Mouse (Mus musculus): Measurements from ENCODE around the gene Ager. TPM values are rescaled to one million over a fixed set of nuclear protein-coding genes. Genes with fewer than 3 reads are reported as not detected.

The Ager gene
- polyA plus RNA-seq, 1 experiment from 2014 or later: 1.0 TPM

DNA sequence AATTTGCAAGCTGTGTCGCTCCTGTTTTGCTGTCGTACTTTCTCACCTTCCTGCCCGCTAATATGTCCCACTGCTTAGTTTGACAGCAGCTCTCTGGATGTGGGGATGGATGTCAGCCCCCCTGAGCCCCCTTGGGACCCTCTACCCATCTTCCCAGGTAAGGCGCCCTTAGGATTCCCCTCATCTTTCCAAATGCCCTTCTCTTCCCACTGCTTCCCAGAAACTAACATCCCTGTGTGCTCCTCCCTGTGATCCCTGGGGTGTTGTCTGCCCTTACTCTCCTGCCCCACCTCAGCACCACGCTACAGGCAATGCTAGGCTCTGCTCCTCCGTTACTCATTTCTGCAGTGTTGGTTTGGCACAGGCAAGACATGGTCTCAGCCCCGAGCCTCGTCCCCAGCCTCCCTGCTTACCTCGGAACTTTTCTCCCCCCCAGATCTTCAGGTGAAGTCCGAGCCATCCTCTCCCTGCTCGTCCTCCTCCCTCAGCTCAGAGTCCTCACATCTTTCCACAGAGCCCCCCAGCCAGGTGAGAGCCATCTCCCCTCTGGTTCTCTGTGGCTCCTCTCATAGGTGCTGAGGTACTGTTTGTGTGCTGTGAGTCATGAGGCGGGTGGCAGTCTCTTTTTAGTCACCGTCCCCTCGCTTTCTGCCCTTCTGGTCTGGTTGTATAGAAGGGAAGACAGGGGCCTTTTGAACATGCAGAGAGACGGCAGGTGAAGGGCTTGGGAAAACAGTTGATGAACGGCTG, 50.7 kb downstream of the Ager start:
- Histone ChIP-seq H3K4me2 (peak overlapping the region; percentile 89), H3K9ac (replicated peaks) (0 out of 2 replicates have a peak overlapping the region, but pooled peaks have one; percentile 85), H3K27ac (replicated peaks) (no peak overlapping the region), H3K4me3 (replicated peaks) (peak overlapping the region; percentile 76), H3K9me3 (replicated peaks) (no peaks in the 10 kb centered on the region), H3K36me3 (peaks cover 45% of the 10 kb centered on the region), H3K27me3 (replicated peaks) (no peaks in the 10 kb centered on the region), H3K4me1 (peaks cover 39% of the 10 kb centered on the region)
- 90% methylated on average over 16 of the region's 16 CpGs for WGBS
- ATAC-seq (ENCODE audit: low FRiP score): no peak

DNA sequence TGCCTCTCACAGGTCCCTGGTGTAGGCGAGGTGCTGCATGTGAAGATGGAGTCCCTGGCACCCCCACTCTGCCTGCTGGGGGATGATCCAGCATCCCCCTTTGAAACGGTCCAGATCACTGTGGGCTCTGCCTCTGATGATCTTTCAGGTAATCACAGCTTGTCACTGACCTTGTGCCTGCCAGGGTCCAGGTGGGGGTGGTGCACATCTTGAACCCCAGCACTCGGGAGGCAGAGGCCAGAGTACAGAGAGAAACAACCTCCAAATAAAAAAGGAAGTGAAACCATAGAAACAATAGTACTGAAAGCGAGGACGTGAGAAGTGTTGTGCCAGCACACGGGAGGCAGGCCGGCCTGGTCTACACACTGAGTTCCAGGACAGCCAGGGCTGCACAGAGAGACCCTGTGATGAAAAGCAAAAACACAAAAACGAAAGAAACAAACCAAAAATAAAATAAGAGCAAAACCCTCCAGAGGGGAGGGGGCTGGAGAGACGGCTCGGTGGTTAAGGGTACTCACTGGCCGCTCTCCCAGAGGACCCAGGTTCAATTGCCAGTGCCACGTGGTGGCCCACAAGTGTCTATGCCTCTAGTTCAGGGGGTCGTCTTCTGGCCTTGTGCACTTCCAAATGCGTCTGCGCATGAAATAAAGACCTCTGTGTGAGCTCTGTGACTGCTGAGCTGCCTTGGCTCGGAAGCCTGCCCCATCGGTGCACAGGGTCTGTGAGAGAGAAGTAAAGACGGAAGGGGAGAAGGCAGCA, 51.6 kb downstream of the Ager start:
- Histone ChIP-seq H3K4me3 (replicated peaks) (no peak overlapping the region), H3K9me3 (replicated peaks) (no peaks in the 10 kb centered on the region), H3K4me1 (peaks cover 38% of the 10 kb centered on the region), H3K9ac (replicated peaks) (no peak overlapping the region), H3K4me2 (no peak overlapping the region), H3K27ac (replicated peaks) (no peak overlapping the region), H3K27me3 (replicated peaks) (no peaks in the 10 kb centered on the region), H3K36me3 (peaks cover 53% of the 10 kb centered on the region)
- no peak for ATAC-seq (ENCODE audit: low FRiP score)
- 91% methylated on average over 18 of the region's 18 CpGs for WGBS

Other genes with a start within 250 kb of the Ager start
- gene Btnl2, start 243.0 kb upstream of the Ager start, polyA plus RNA-seq (2015; fragmentation: Nextera tagmentation; extraction: Ambion mirVana): not detected in 2 replicates
- not detected in 2 replicates for gene Btnl1, start 220.7 kb upstream of the Ager start, polyA plus RNA-seq (2015; fragmentation: Nextera tagmentation; extraction: Ambion mirVana)
- gene BC051142, start 199.0 kb upstream of the Ager start, polyA plus RNA-seq (2015; fragmentation: Nextera tagmentation; extraction: Ambion mirVana): 5.1 and 5.5 TPM in 2 replicates
- gene Btnl4, start 120.5 kb upstream of the Ager start, polyA plus RNA-seq (2015; fragmentation: Nextera tagmentation; extraction: Ambion mirVana): 0.74 TPM in 1 of 2 replicates, not detected in the other
- gene Btnl6, start 80.5 kb upstream of the Ager start, polyA plus RNA-seq (2015; fragmentation: Nextera tagmentation; extraction: Ambion mirVana): not detected in 2 replicates
- gene Notch4, start 33.6 kb upstream of the Ager start, polyA plus RNA-seq (2015; fragmentation: Nextera tagmentation; extraction: Ambion mirVana): 8.0 and 8.5 TPM in 2 replicates
- gene Gpsm3, start 8.1 kb upstream of the Ager start, polyA plus RNA-seq (2015; fragmentation: Nextera tagmentation; extraction: Ambion mirVana): 3.8 and 14.5 TPM in 2 replicates
- 8.2 and 10.3 TPM in 2 replicates for gene Pbx2, start 6.6 kb upstream of the Ager start, polyA plus RNA-seq (2015; fragmentation: Nextera tagmentation; extraction: Ambion mirVana)
- gene Rnf5, start 5.8 kb downstream of the Ager start, polyA plus RNA-seq (2015; fragmentation: Nextera tagmentation; extraction: Ambion mirVana): 256 and 280 TPM in 2 replicates
- 109 and 133 TPM in 2 replicates for gene Agpat1, start 6.4 kb downstream of the Ager start, polyA plus RNA-seq (2015; fragmentation: Nextera tagmentation; extraction: Ambion mirVana)
- 12.3 and 14.9 TPM in 2 replicates for gene Egfl8, start 18.1 kb downstream of the Ager start, polyA plus RNA-seq (2015; fragmentation: Nextera tagmentation; extraction: Ambion mirVana)
- gene Ppt2, start 30.6 kb downstream of the Ager start, polyA plus RNA-seq (2015; fragmentation: Nextera tagmentation; extraction: Ambion mirVana): 20.1 and 21.3 TPM in 2 replicates
- 6.3 and 7.3 TPM in 2 replicates for gene Prrt1, start 31.7 kb downstream of the Ager start, polyA plus RNA-seq (2015; fragmentation: Nextera tagmentation; extraction: Ambion mirVana)
- 14.9 and 15.8 TPM in 2 replicates for gene Fkbpl, start 46.9 kb downstream of the Ager start, polyA plus RNA-seq (2015; fragmentation: Nextera tagmentation; extraction: Ambion mirVana)
- 109 and 112 TPM in 2 replicates for gene Atf6b, start 49.3 kb downstream of the Ager start, polyA plus RNA-seq (2015; fragmentation: Nextera tagmentation; extraction: Ambion mirVana)
- 0.50 and 0.64 TPM in 2 replicates for gene Tnxb, start 72.7 kb downstream of the Ager start, polyA plus RNA-seq (2015; fragmentation: Nextera tagmentation; extraction: Ambion mirVana)
- 0.14 and 0.27 TPM in 2 replicates for gene C4b, start 146.0 kb downstream of the Ager start, polyA plus RNA-seq (2015; fragmentation: Nextera tagmentation; extraction: Ambion mirVana)
- not detected in 2 replicates for gene Cyp21a1, start 206.7 kb downstream of the Ager start, polyA plus RNA-seq (2015; fragmentation: Nextera tagmentation; extraction: Ambion mirVana)
- 40.0 and 41.6 TPM in 2 replicates for gene Stk19, start 239.1 kb downstream of the Ager start, polyA plus RNA-seq (2015; fragmentation: Nextera tagmentation; extraction: Ambion mirVana)
- gene Dxo, start 239.2 kb downstream of the Ager start, polyA plus RNA-seq (2015; fragmentation: Nextera tagmentation; extraction: Ambion mirVana): 58.9 and 64.8 TPM in 2 replicates

Measured in neural tube, embryonic 15.5 days (tissue).